Mouse (Mus musculus): ENCODE results near the gene Apobr. TPM values are rescaled to one million over a fixed set of nuclear protein-coding genes. Genes with fewer than 3 reads are reported as not detected.

Apobr gene
- polyA plus RNA-seq, 1 experiment from 2014 or later: 0.44 TPM

DNA sequence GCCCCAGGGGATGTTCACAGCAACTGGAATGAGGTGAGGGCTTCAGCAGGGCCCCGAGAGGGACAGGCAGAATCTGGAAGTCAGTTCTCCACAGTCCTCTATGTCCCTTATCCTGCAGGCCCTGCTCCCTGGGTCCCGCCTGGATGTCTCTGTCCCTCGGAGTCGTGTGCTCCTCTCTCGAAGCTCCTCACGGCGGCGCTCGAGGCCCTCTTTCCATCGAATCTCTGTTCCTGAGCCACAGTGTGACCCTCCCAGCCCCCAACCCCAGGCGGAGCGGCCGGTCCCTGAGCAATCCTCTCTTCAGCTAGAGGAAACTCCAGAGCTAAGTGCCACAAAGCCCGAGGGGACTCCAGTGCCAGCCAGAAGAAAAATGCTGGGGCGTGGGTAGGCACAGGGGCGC is 3.0 kb downstream of the Apobr start:
- H3K4me1 ChIP-seq (ENCODE audit: control insufficient read depth, insufficient read depth, low read length): peaks cover under 1% of the 10 kb centered on the region; the same call in 1 of the 2 replicates
- no peaks in the 10 kb centered on the region; the same call in 1 of the 2 replicates for H3K27me3 ChIP-seq (replicated peaks; ENCODE audit: control insufficient read depth, insufficient read depth, low read length)
- no peak overlapping the region for H3K4me3 ChIP-seq (ENCODE audit: low read depth, low read length)
- no peak for ATAC-seq
- H3K9ac ChIP-seq (ENCODE audit: low read length): peak overlapping the region; percentile 40
- WGBS: 2% methylated on average over 16 of the region's 16 CpGs
- no peaks in the 10 kb centered on the region for H3K36me3 ChIP-seq (ENCODE audit: control insufficient read depth, insufficient read depth, low read length)
- peak; percentile 45 for DNase-seq (ENCODE audit: low spot score)
- H3K27ac ChIP-seq (ENCODE audit: low read depth, low read length): no peak overlapping the region
- no peak overlapping the region for H3K4me2 ChIP-seq (ENCODE audit: low read length)
- no peaks in the 10 kb centered on the region for H3K9me3 ChIP-seq (replicated peaks; ENCODE audit: control insufficient read depth, low read length)

GRCm38 (mm10) chr7:126594862-126595561 is 10.3 kb downstream of the Apobr start, which contains the start of gene Il27:
TSS of gene Il27 (minus strand) at chr7:126594941.
- no peak for ATAC-seq
- no peak within 1 kb of the TSS for H3K4me3 ChIP-seq (ENCODE audit: low read depth, low read length)
- no peak for DNase-seq (ENCODE audit: low spot score)
- H3K9me3 ChIP-seq (replicated peaks; ENCODE audit: control insufficient read depth, low read length): no peaks in the 10 kb centered on the region
- no peaks in the 10 kb centered on the region for H3K36me3 ChIP-seq (ENCODE audit: control insufficient read depth, insufficient read depth, low read length)
- H3K4me1 ChIP-seq (ENCODE audit: control insufficient read depth, insufficient read depth, low read length): no peaks in the 10 kb centered on the region
- H3K4me2 ChIP-seq (ENCODE audit: low read length): no peak within 1 kb of the TSS
- H3K27ac ChIP-seq (ENCODE audit: low read depth, low read length): no peak within 1 kb of the TSS
- WGBS: 85% methylated on average over 11 of the region's 11 CpGs
- no peaks in the 10 kb centered on the region for H3K27me3 ChIP-seq (replicated peaks; ENCODE audit: control insufficient read depth, insufficient read depth, low read length)
- H3K9ac ChIP-seq (ENCODE audit: low read length): no peak within 1 kb of the TSS

- H3K4me3 ChIP-seq (ENCODE audit: low read depth, low read length): no peak overlapping the region
- no peak overlapping the region for H3K27ac ChIP-seq (ENCODE audit: low read depth, low read length)
- no peaks in the 10 kb centered on the region for H3K27me3 ChIP-seq (replicated peaks; ENCODE audit: control insufficient read depth, insufficient read depth, low read length)
- H3K9ac ChIP-seq (ENCODE audit: low read length): no peak overlapping the region
- no peaks in the 10 kb centered on the region for H3K4me1 ChIP-seq (ENCODE audit: control insufficient read depth, insufficient read depth, low read length)
- H3K4me2 ChIP-seq (ENCODE audit: low read length): no peak overlapping the region
- no peaks in the 10 kb centered on the region for H3K9me3 ChIP-seq (replicated peaks; ENCODE audit: control insufficient read depth, low read length)
- DNase-seq (ENCODE audit: low spot score) (no peak), ATAC-seq (no peak)
- H3K36me3 ChIP-seq (ENCODE audit: control insufficient read depth, insufficient read depth, low read length): no peaks in the 10 kb centered on the region
- WGBS: 90% methylated on average over 5 of the region's 5 CpGs
Measured at GRCm38 (mm10) chr7:126595890-126596289, 11.1 kb downstream of the Apobr start.

DNA sequence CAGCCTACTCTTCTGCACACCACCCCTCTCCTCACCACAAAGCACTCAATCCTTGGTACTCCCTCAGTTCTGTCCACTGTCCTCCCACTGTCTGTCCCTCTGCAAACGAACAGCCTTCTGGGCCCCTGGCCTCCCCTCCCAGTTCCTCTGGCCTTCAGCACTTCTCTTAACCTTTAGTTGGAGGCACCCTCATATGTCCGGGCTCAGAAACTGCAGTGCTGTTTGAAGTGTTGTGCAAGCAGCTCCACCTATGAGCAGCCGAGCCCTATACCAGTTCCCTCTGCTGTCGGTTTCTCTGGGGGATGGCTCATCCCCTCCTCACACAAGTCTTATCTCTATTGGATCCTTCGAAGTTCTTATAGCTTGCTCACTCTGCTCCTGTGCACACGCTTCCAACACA is 11.7 kb downstream of the Apobr start:
- no peaks in the 10 kb centered on the region for H3K36me3 ChIP-seq (ENCODE audit: control insufficient read depth, insufficient read depth, low read length)
- H3K4me2 ChIP-seq (ENCODE audit: low read length): no peak overlapping the region
- H3K9me3 ChIP-seq (replicated peaks; ENCODE audit: control insufficient read depth, low read length): no peaks in the 10 kb centered on the region
- H3K4me3 ChIP-seq (ENCODE audit: low read depth, low read length): no peak overlapping the region
- no peaks in the 10 kb centered on the region for H3K27me3 ChIP-seq (replicated peaks; ENCODE audit: control insufficient read depth, insufficient read depth, low read length)
- no peak overlapping the region for H3K27ac ChIP-seq (ENCODE audit: low read depth, low read length)
- 65% methylated on average over 6 of the region's 6 CpGs for WGBS
- H3K9ac ChIP-seq (ENCODE audit: low read length): no peak overlapping the region
- no peak for ATAC-seq
- DNase-seq (ENCODE audit: low spot score): no peak
- H3K4me1 ChIP-seq (ENCODE audit: control insufficient read depth, insufficient read depth, low read length): no peaks in the 10 kb centered on the region

GRCm38 (mm10) chr7:126598919-126599318 is 14.2 kb downstream of the Apobr start:
- H3K4me1 ChIP-seq (ENCODE audit: control insufficient read depth, insufficient read depth, low read length): no peaks in the 10 kb centered on the region
- no peaks in the 10 kb centered on the region for H3K27me3 ChIP-seq (replicated peaks; ENCODE audit: control insufficient read depth, insufficient read depth, low read length)
- no peaks in the 10 kb centered on the region for H3K36me3 ChIP-seq (ENCODE audit: control insufficient read depth, insufficient read depth, low read length)
- no peak overlapping the region for H3K27ac ChIP-seq (ENCODE audit: low read depth, low read length)
- WGBS: 82% methylated on average over 6 of the region's 6 CpGs
- no peak overlapping the region for H3K9ac ChIP-seq (ENCODE audit: low read length)
- H3K4me2 ChIP-seq (ENCODE audit: low read length): no peak overlapping the region
- H3K9me3 ChIP-seq (replicated peaks; ENCODE audit: control insufficient read depth, low read length): no peaks in the 10 kb centered on the region
- DNase-seq (ENCODE audit: low spot score) (no peak), ATAC-seq (no peak)
- H3K4me3 ChIP-seq (ENCODE audit: low read depth, low read length): no peak overlapping the region

GRCm38 (mm10) chr7:126601896-126602295 is 17.2 kb downstream of the Apobr start:
- Histone ChIP-seq H3K36me3 (ENCODE audit: control insufficient read depth, insufficient read depth, low read length) (no peaks in the 10 kb centered on the region), H3K9me3 (replicated peaks; ENCODE audit: control insufficient read depth, low read length) (no peaks in the 10 kb centered on the region), H3K9ac (ENCODE audit: low read length) (no peak overlapping the region), H3K27me3 (replicated peaks; ENCODE audit: control insufficient read depth, insufficient read depth, low read length) (no peaks in the 10 kb centered on the region), H3K4me3 (ENCODE audit: low read depth, low read length) (no peak overlapping the region), H3K4me1 (ENCODE audit: control insufficient read depth, insufficient read depth, low read length) (no peaks in the 10 kb centered on the region), H3K27ac (ENCODE audit: low read depth, low read length) (no peak overlapping the region), H3K4me2 (ENCODE audit: low read length) (no peak overlapping the region)
- DNase-seq (ENCODE audit: low spot score) (no peak), ATAC-seq (no peak)
- 50% methylated on average over 5 of the region's 5 CpGs for WGBS

GRCm38 (mm10) chr7:126602650-126603049 is 17.9 kb downstream of the Apobr start:
- Histone ChIP-seq H3K27me3 (replicated peaks; ENCODE audit: control insufficient read depth, insufficient read depth, low read length) (no peaks in the 10 kb centered on the region), H3K36me3 (ENCODE audit: control insufficient read depth, insufficient read depth, low read length) (no peaks in the 10 kb centered on the region), H3K4me1 (ENCODE audit: control insufficient read depth, insufficient read depth, low read length) (no peaks in the 10 kb centered on the region), H3K9me3 (replicated peaks; ENCODE audit: control insufficient read depth, low read length) (no peaks in the 10 kb centered on the region), H3K4me3 (ENCODE audit: low read depth, low read length) (no peak overlapping the region), H3K9ac (ENCODE audit: low read length) (no peak overlapping the region), H3K4me2 (ENCODE audit: low read length) (no peak overlapping the region), H3K27ac (ENCODE audit: low read depth, low read length) (no peak overlapping the region)
- DNase-seq (ENCODE audit: low spot score) (no peak), ATAC-seq (no peak)
- 92% methylated on average over 3 of the region's 3 CpGs for WGBS

DNA sequence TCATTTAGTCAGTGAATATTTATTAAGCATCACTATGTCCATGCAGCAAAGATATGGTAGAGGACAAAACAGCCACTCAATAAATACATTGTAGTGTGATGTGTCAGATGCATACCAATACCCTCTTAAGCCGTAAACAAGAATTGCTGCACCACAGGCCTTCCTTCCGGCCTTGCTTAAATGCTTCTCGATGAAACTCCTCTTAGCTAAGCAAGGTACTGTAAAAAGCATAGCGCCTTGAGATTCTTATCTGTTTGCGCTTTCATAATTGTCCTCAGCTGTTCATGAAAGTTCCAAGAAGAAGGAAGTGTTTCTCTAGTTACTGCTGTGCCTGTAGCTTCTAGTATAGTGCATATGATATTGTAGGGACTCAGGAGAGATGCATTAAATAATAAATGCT is 21.9 kb downstream of the Apobr start:
- ATAC-seq (no peak), DNase-seq (ENCODE audit: low spot score) (no peak)
- H3K9me3 ChIP-seq (replicated peaks; ENCODE audit: control insufficient read depth, low read length): no peaks in the 10 kb centered on the region
- no peak overlapping the region for H3K4me3 ChIP-seq (ENCODE audit: low read depth, low read length)
- no peak overlapping the region for H3K4me2 ChIP-seq (ENCODE audit: low read length)
- H3K27ac ChIP-seq (ENCODE audit: low read depth, low read length): no peak overlapping the region
- H3K36me3 ChIP-seq (ENCODE audit: control insufficient read depth, insufficient read depth, low read length): no peaks in the 10 kb centered on the region
- 90% methylated on average over 5 of the region's 5 CpGs for WGBS
- no peak overlapping the region for H3K9ac ChIP-seq (ENCODE audit: low read length)
- no peaks in the 10 kb centered on the region for H3K27me3 ChIP-seq (replicated peaks; ENCODE audit: control insufficient read depth, insufficient read depth, low read length)
- no peaks in the 10 kb centered on the region for H3K4me1 ChIP-seq (ENCODE audit: control insufficient read depth, insufficient read depth, low read length)

GRCm38 (mm10) chr7:126607064-126607463 is 22.3 kb downstream of the Apobr start:
- Histone ChIP-seq H3K9me3 (replicated peaks; ENCODE audit: control insufficient read depth, low read length) (no peaks in the 10 kb centered on the region), H3K9ac (ENCODE audit: low read length) (no peak overlapping the region), H3K4me2 (ENCODE audit: low read length) (no peak overlapping the region), H3K36me3 (ENCODE audit: control insufficient read depth, insufficient read depth, low read length) (no peaks in the 10 kb centered on the region), H3K27me3 (replicated peaks; ENCODE audit: control insufficient read depth, insufficient read depth, low read length) (no peaks in the 10 kb centered on the region), H3K4me1 (ENCODE audit: control insufficient read depth, insufficient read depth, low read length) (no peaks in the 10 kb centered on the region), H3K27ac (ENCODE audit: low read depth, low read length) (no peak overlapping the region), H3K4me3 (ENCODE audit: low read depth, low read length) (no peak overlapping the region)
- no peak for DNase-seq (ENCODE audit: low spot score)
- no peak for ATAC-seq
- WGBS: 84% methylated on average over 3 of the region's 3 CpGs

Data from forebrain, embryonic 14.5 days (tissue).